Mouse (Mus musculus) WW6 (cell line): ENCODE data around the gene Timp3.

Source experiments
- DNase-seq: peaks from one replicate; pipeline ENCODE4 v3.0.0-alpha.2; 2013; ENCODE audit warnings: low read depth, low spot score

The Timp3 gene

GRCm38 (mm10) chr10:86297307-86297706 lies 2.9 kb upstream of the Timp3 start:
- no peak for DNase-seq

- DNase-seq, result no peak
Measured at GRCm38 (mm10) chr10:86298326-86298725, 1.8 kb upstream of the Timp3 start.

- DNase-seq, result no peak
Measured at GRCm38 (mm10) chr10:86299795-86300194, 377 bp upstream of the Timp3 start.

GRCm38 (mm10) chr10:86301117-86301490 lies 932 bp downstream of the Timp3 start:
- DNase-seq, result no peak

GRCm38 (mm10) chr10:86301593-86302317 lies 1.6 kb downstream of the Timp3 start:
- DNase-seq, result no peak

GRCm38 (mm10) chr10:86302318-86302648 lies 2.1 kb downstream of the Timp3 start:
- no peak for DNase-seq

- DNase-seq, result no peak
Measured at GRCm38 (mm10) chr10:86302761-86303494, 2.8 kb downstream of the Timp3 start.

GRCm38 (mm10) chr10:86303495-86303876 lies 3.3 kb downstream of the Timp3 start:
- no peak for DNase-seq

GRCm38 (mm10) chr10:86304583-86304982 lies 4.4 kb downstream of the Timp3 start:
- no peak for DNase-seq

- DNase-seq, result no peak
Measured at GRCm38 (mm10) chr10:86307235-86307634, 7.1 kb downstream of the Timp3 start.

- DNase-seq, result no peak
Measured at GRCm38 (mm10) chr10:86310527-86310926, 10.4 kb downstream of the Timp3 start.

GRCm38 (mm10) chr10:86312976-86313375 lies 12.8 kb downstream of the Timp3 start:
- DNase-seq, result no peak

- no peak for DNase-seq
Measured at GRCm38 (mm10) chr10:86313448-86313847, 13.3 kb downstream of the Timp3 start.

- DNase-seq, result no peak
Measured at GRCm38 (mm10) chr10:86315513-86315912, 15.3 kb downstream of the Timp3 start.

GRCm38 (mm10) chr10:86317633-86318032 lies 17.5 kb downstream of the Timp3 start:
- DNase-seq, result no peak

- no peak for DNase-seq
Measured at GRCm38 (mm10) chr10:86318552-86319140, 18.5 kb downstream of the Timp3 start.

GRCm38 (mm10) chr10:86319526-86319925 lies 19.4 kb downstream of the Timp3 start:
- no peak for DNase-seq

GRCm38 (mm10) chr10:86320204-86320603 lies 20.0 kb downstream of the Timp3 start:
- no peak for DNase-seq

GRCm38 (mm10) chr10:86321194-86321593 lies 21.0 kb downstream of the Timp3 start:
- DNase-seq, result no peak

GRCm38 (mm10) chr10:86322006-86322405 lies 21.8 kb downstream of the Timp3 start:
- DNase-seq, result no peak

- DNase-seq, result no peak
Measured at GRCm38 (mm10) chr10:86323275-86323994, 23.3 kb downstream of the Timp3 start.

GRCm38 (mm10) chr10:86325272-86325671 lies 25.1 kb downstream of the Timp3 start:
- no peak for DNase-seq
